Mouse (Mus musculus): Measurements from ENCODE around the gene Olfr1317. TPM values are rescaled to one million over a fixed set of nuclear protein-coding genes. Genes with fewer than 3 reads are reported as not detected.

Gene Olfr1317
- polyA plus RNA-seq (2012; ENCODE audit: insufficient read depth, insufficient read length, missing spikeins), result not detected in 2 replicates

DNA sequence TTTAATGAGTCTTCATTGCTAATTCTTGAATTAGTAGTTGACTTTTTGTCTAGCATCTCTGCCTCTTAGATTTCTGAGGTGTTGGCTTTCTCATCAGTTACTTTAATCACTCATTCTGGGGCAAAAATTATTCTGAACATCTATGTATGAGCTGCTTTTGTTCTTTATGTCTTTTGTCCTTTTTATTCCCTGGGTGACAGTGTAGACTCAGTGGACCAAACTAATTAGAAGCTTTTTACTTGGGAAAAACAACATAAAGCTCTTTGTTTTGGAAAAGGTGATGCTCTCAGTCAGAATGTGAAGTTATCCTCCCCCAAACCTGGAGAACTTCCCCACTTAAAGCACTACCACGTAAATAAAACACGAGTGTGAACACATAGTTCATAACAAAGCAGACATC is at the start of gene Olfr1317:
Gene Olfr1317, plus strand, starts transcription at position 301 of the 400 bp plus-strand sequence.
- no peaks in the 10 kb centered on the region for H3K4me1 ChIP-seq (ENCODE audit: control insufficient read depth, insufficient read depth, insufficient read length, low read length)
- H3K4me3 ChIP-seq (ENCODE audit: insufficient read depth, low read depth, low read length), result no peak within 1 kb of the TSS
- H3K27ac ChIP-seq (replicated peaks; ENCODE audit: low read depth, low read length), result no peak within 1 kb of the TSS

DNA sequence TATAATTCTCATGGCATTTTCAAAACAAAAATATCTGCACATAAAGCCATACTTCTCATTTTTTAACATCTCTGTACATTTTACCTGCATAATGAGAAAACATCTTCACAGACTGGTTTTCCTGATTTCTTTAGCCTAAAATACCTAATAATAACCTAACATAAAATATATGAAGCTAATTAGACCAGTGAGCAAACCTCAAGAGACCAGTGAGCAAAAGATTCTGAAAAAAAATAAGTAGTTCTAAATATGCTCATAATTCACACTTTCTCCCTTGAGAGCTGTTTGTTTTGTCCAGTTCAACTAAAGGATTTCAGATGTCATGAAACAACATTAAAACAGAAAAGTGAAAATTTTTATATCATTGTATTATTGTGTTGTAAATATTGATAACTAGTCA is 43.4 kb upstream of the Olfr1317 start, which contains the start of gene Olfr1314:
Gene Olfr1314, minus strand, starts transcription at position 101 of the 400 bp plus-strand sequence.
- H3K4me3 ChIP-seq (ENCODE audit: insufficient read depth, low read depth, low read length), result no peak within 1 kb of the TSS
- no peaks in the 10 kb centered on the region for H3K4me1 ChIP-seq (ENCODE audit: control insufficient read depth, insufficient read depth, insufficient read length, low read length)
- H3K27ac ChIP-seq (replicated peaks; ENCODE audit: low read depth, low read length), result no peak within 1 kb of the TSS

DNA sequence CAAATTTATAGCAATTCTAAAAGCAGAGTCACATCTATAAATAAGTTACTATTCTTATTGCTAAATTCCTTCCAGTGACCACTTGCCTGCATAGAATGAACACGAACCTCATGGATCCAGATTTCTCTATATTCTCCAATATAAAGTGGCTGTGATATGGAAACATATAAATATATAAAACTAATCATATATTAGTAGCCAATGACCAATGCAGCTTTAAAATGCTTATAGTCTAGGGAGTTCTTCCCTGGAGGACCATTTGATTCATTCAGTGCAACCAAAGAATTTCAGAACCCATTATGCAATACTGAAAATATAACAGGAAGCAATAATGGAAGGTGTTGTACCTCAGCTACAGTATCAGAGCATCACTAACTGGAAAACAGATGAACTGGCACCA is 24.8 kb upstream of the Olfr1317 start, which contains the start of gene Olfr1315-ps1:
Gene Olfr1315-ps1, minus strand, starts transcription at position 101 of the 400 bp plus-strand sequence.
- Histone ChIP-seq H3K4me3 (ENCODE audit: insufficient read depth, low read depth, low read length) (no peak within 1 kb of the TSS), H3K4me1 (ENCODE audit: control insufficient read depth, insufficient read depth, insufficient read length, low read length) (no peaks in the 10 kb centered on the region), H3K27ac (replicated peaks; ENCODE audit: low read depth, low read length) (no peak within 1 kb of the TSS)

DNA sequence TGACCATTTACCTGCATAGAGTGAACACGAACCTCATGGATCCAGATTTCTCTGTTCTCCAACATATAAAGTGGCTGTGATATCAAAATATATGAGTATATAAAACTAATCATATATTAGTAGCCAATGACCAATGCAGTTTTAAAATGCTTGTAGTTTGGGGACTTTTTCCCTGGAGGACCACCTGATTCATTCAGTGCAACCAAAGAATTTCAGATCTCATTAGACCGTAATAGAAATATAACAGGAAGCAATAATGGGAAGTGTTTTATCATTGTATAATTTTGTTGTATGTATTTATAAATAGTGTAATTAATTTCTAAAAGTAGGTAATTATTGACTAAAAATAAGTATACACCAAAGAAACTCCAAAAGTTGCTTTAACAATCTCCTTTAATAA is 5.3 kb upstream of the Olfr1317 start, which contains the start of gene Olfr1316:
Gene Olfr1316, minus strand, starts transcription at position 101 of the 400 bp plus-strand sequence.
- Histone ChIP-seq H3K4me1 (ENCODE audit: control insufficient read depth, insufficient read depth, insufficient read length, low read length) (no peaks in the 10 kb centered on the region), H3K27ac (replicated peaks; ENCODE audit: low read depth, low read length) (no peak within 1 kb of the TSS), H3K4me3 (ENCODE audit: insufficient read depth, low read depth, low read length) (no peak within 1 kb of the TSS)

DNA sequence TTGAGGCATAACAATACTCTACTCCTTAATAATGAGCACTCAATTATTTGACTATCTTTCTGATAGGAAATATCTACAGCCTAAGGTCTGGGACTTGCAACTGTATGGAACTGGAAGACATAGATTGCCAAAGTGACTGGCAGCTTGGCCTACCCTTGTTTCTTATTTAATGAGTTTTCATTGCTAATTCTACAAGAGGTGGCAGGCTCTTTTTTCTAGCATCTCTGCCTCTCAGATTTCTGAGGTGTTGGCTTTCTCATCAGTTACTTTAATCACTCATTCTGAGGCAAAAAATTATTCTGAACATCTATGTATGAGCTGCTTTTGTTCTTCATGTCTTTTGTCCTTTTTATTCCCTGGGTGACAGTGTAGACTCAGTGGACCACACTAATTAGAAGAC is 13.8 kb downstream of the Olfr1317 start, which contains the start of gene Olfr1318:
Gene Olfr1318, plus strand, starts transcription at position 301 of the 400 bp plus-strand sequence.
- Histone ChIP-seq H3K27ac (replicated peaks; ENCODE audit: low read depth, low read length) (no peak within 1 kb of the TSS), H3K4me3 (ENCODE audit: insufficient read depth, low read depth, low read length) (no peak within 1 kb of the TSS), H3K4me1 (ENCODE audit: control insufficient read depth, insufficient read depth, insufficient read length, low read length) (no peaks in the 10 kb centered on the region)

Other genes with a start within 250 kb of the Olfr1317 start
- gene Olfr1306, start 224.1 kb upstream of the Olfr1317 start, polyA plus RNA-seq (2012; ENCODE audit: insufficient read depth, insufficient read length, missing spikeins), result not detected in 2 replicates
- not detected in 2 replicates for gene Olfr1307, start 190.9 kb upstream of the Olfr1317 start, polyA plus RNA-seq (2012; ENCODE audit: insufficient read depth, insufficient read length, missing spikeins)
- gene Olfr1308, start 175.4 kb upstream of the Olfr1317 start, polyA plus RNA-seq (2012; ENCODE audit: insufficient read depth, insufficient read length, missing spikeins), result not detected in 2 replicates
- gene Olfr1309, start 150.0 kb upstream of the Olfr1317 start, polyA plus RNA-seq (2012; ENCODE audit: insufficient read depth, insufficient read length, missing spikeins), result not detected in 2 replicates
- gene Olfr1310, start 127.6 kb upstream of the Olfr1317 start, polyA plus RNA-seq (2012; ENCODE audit: insufficient read depth, insufficient read length, missing spikeins), result not detected in 2 replicates
- gene Olfr1311, start 115.9 kb upstream of the Olfr1317 start, polyA plus RNA-seq (2012; ENCODE audit: insufficient read depth, insufficient read length, missing spikeins), result not detected in 2 replicates
- not detected in 2 replicates for gene Olfr1312, start 90.1 kb upstream of the Olfr1317 start, polyA plus RNA-seq (2012; ENCODE audit: insufficient read depth, insufficient read length, missing spikeins)
- not detected in 2 replicates for gene Olfr1313, start 62.5 kb upstream of the Olfr1317 start, polyA plus RNA-seq (2012; ENCODE audit: insufficient read depth, insufficient read length, missing spikeins)
- gene Olfr1314, start 43.5 kb upstream of the Olfr1317 start, polyA plus RNA-seq (2012; ENCODE audit: insufficient read depth, insufficient read length, missing spikeins), result not detected in 2 replicates
- gene Olfr1315-ps1, start 24.9 kb upstream of the Olfr1317 start, polyA plus RNA-seq (2012; ENCODE audit: insufficient read depth, insufficient read length, missing spikeins), result not detected in 2 replicates
- gene Olfr1316, start 5.4 kb upstream of the Olfr1317 start, polyA plus RNA-seq (2012; ENCODE audit: insufficient read depth, insufficient read length, missing spikeins), result not detected in 2 replicates
- not detected in 2 replicates for gene Olfr1318, start 13.9 kb downstream of the Olfr1317 start, polyA plus RNA-seq (2012; ENCODE audit: insufficient read depth, insufficient read length, missing spikeins)
- gene Lpcat4, start 99.1 kb downstream of the Olfr1317 start, polyA plus RNA-seq (2012; ENCODE audit: insufficient read depth, insufficient read length, missing spikeins), result 1.3 and 2.0 TPM in 2 replicates
- not detected in 2 replicates for gene Nutm1, start 119.0 kb downstream of the Olfr1317 start, polyA plus RNA-seq (2012; ENCODE audit: insufficient read depth, insufficient read length, missing spikeins)
- gene Nop10, start 121.6 kb downstream of the Olfr1317 start, polyA plus RNA-seq (2012; ENCODE audit: insufficient read depth, insufficient read length, missing spikeins), result 166 and 235 TPM in 2 replicates
- 10.4 and 10.8 TPM in 2 replicates for gene Slc12a6, start 125.5 kb downstream of the Olfr1317 start, polyA plus RNA-seq (2012; ENCODE audit: insufficient read depth, insufficient read length, missing spikeins)
- not detected in 2 replicates for gene Gm21985, start 126.0 kb downstream of the Olfr1317 start, polyA plus RNA-seq (2012; ENCODE audit: insufficient read depth, insufficient read length, missing spikeins)
- gene Emc4, start 227.7 kb downstream of the Olfr1317 start, polyA plus RNA-seq (2012; ENCODE audit: insufficient read depth, insufficient read length, missing spikeins), result 122 and 128 TPM in 2 replicates
- gene Katnbl1, start 238.9 kb downstream of the Olfr1317 start, polyA plus RNA-seq (2012; ENCODE audit: insufficient read depth, insufficient read length, missing spikeins), result 6.1 and 8.6 TPM in 2 replicates